Mouse (Mus musculus) erythroblast, embryonic 14.5 days (primary cell): Measurements from ENCODE around the gene Hsd17b7.

ENCODE experiments used
- GATA1 ChIP-seq: IDR thresholded peaks from 2 replicates; pipeline ENCODE4 v1.6.1; 2012; ENCODE audit warnings: low read length, inconsistent platforms, mixed read lengths
- TAL1 ChIP-seq: IDR thresholded peaks from 3 replicates; pipeline ENCODE4 v1.6.1; 2012; ENCODE audit warnings: low read length, inconsistent platforms, mixed read lengths

DNA sequence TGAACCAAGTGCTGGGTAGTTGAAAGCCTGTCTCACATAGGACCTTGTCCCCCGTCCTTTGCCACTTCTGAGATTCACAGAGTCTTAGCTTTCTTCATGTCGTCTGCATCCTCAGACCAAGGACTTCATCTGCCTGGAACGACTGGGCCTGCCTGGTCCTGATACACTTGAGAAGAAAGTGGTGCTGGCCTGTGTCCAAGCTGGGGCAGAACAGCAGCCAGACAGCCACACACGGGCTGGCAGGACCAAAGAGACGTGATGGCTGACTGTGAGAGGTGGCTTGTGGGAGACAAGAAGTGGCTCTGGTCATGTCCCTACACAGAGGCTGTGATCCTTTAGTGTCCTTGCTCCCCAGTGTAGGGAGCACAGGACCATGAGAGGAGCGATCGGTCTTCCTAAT lies 58.3 kb downstream of the Hsd17b7 start:
- TF ChIP-seq TAL1 (no peak), GATA1 (no peak)
